Mouse (Mus musculus) liver, postnatal 0 days (tissue): ENCODE results near the gene Gm10447.

ENCODE experiments used
- CTCF ChIP-seq: sonication (generic); IDR thresholded peaks from 2 replicates; pipeline ENCODE4 v1.5.1; 2016; ENCODE audit warnings: antibody characterized with exemption, low read depth
- EP300 ChIP-seq: IDR thresholded peaks from 2 replicates; pipeline ENCODE4 v1.6.1; 2016; ENCODE audit warnings: antibody characterized with exemption, low read depth, mild to moderate bottlenecking

DNA sequence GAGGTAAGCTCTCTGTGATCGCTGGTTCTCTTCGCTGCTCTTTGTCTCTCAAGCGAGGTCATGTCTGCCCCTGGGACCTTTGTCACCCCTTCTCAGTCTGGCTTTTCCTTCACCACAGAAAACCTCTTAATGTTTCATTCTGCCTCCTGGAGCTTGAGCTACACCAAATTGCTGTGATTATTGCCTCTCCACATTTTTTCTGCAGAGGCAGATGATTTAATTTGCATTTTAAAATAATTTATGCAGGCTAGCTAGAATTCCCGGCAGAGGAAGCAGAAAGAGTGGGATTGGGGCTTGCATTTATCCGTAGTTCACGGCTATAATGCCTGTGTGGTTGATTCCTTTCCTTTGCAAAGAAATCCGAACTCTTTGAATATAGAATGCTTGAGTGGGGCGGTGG lies 18.7 kb upstream of the Gm10447 start:
- no peak for TF ChIP-seq CTCF
- no peak for TF ChIP-seq EP300
